Mouse (Mus musculus) gastrocnemius, postnatal 36 days (tissue): ENCODE results near the gene Natd1. TPM values are rescaled to one million over a fixed set of nuclear protein-coding genes. Genes with fewer than 3 reads are reported as not detected.
A peak's percentile ranks its signal among the peaks of the same experiment; 100 is the strongest.

ENCODE experiments used
- DNase-seq, 2 experiments: peaks; one replicate each; pipeline ENCODE4 v3.0.0; 2022
- intact Hi-C: fragments of 180-260 bp; cut with DNase I; formaldehyde crosslinking; loops from one replicate; pipeline ENCODE4 v1.15.1; 2025
- total RNA-seq, 2 experiments: library from RNA; stranded (reverse); gene quantifications; 2 replicates each; pipeline ENCODE4 v1.2.3; 2021

Gene Natd1
- total RNA-seq, 2 experiments from 2014 or later = 6.8 to 9.6 TPM

DNA sequence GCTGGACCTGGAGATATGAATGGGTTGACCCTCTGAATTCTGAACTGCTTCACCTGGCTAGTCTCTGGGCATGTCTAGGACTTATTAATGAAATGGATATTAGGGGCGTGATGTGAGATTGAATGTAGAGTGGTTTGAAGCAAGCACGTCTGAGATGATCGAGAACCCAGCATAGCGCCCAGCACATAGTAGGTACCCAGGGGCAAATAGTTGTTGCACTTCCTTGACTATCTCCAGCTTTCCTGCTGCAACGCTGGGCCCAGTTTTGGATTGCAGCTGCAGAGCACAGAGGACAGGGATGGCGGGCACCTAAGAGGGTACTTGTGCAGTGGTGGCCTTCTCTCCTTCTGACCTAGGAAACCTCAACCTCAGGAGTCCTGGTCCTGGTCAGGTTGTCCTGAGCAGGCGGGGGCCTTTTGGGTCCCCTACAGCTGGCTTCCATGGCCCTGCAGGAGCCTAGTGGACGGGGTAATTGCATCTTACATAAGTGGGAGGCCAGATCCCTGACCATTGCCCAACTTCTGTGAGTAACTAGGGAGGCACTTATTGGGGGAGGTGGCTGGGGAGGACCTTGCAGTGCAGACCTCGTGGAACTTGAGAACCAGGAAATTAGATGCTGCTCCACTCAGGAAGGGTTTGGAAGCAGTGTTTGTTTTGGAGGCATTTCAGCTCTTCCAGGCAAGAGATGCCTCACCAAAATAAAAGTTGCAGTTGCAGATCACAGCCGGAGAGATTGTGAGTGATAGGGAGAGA, 18.8 kb upstream of the Natd1 start:
- intact Hi-C loops = loop anchor here (5.0 kb wide), 1 partner anchor 201 kb away; no protein-coding TSS in a partner anchor
- peak; percentile 50 to 66 for DNase-seq

DNA sequence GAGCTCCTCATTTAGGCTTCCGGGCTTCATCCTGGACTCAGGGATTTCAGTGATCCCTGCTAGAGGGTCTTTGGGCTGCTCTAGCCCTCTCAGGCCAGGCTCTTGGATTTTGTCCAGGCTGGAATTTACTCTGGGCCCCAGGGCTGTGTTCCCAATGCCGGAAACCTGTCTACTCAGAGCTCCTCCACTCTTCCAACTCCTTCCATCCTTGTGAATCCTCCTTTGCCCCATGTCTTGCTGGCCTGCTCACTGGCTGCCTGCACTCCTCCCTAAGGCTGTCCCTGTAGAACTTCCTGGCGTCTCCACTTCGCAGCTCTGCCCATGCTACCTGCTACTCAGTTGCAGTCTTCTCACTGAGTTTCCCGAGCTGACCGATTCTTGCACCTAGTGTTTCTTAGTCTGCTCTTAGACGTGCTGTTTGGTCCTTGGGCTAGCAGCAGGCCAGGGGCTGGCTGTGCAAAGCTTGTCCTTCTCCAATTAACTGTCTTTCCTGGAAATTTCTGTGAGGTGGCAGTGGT, 18.0 kb upstream of the Natd1 start:
- intact Hi-C loops = loop anchor here (5.0 kb wide), 1 partner anchor 200 kb away; no protein-coding TSS in a partner anchor

DNA sequence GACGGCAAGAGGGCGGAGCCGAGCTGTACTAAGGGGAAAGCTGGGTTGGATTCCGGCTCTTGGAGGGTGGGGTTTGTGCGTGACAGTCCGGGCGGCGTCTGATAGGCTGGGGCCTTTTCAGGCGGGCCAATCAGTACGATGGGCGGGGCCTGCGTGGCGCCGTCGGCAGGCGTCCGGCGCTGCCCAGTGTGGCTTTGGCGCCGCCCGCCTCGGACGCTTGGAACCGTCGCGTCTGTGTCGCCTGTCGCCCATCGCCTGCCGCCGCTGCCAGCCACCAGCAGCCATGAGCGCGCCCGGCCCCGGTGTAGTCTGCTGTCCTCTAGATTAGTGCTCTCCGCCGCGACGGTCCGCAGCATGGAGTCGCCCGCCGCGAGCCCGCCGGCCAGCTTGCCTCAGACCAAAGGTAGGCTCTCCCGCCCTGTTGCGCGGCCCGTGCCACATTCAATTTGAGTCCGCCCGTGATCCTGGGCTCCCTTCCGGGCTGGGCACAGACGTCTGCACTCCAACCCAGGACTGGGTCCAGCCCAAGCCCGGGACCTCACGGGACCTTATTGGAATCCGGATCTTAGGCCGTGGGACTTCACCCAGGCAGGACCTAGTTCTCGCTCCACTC, 17.4 kb upstream of the Natd1 start, which contains the start of gene Map2k3:
Gene Map2k3 (plus strand): TSS at position 165 of the 613 bp plus-strand sequence.
- intact Hi-C loops = loop anchor here (5.0 kb wide), 1 partner anchor 200 kb away; no protein-coding TSS in a partner anchor
- DNase-seq = peak; percentile 89 to 97

More for the DNA sequence above, 18.0 kb upstream of the Natd1 start:
- no peak for DNase-seq

DNA sequence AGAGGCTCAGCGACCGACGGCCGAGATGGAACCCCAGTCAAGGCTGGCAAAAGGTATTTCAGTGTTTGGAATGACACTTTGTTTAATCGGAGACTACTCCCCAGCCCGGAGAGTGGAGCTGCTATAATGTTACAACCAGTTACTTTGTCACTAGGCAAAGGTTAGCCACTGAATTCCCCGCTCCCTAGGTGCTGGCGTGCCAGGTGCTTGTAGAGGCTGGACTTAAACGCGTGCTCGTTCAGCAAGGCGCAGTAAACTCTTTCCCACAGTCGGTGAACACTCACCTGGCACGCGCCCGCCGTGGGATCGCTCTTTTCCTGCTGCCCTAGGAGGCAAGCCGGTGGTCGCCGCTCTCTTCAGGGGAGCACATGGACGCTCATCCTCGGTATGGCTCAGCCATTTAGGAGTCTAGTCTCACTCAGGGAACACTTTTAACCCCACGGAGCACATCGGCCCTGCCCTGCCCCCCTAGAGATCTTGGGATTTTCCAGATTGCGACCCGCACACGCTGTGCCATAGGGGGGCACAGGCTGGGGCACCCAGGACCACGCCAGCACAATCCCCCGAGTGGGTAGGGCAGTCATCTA, 16.8 kb upstream of the Natd1 start:
- intact Hi-C loops = loop anchor here (5.0 kb wide), 1 partner anchor 199 kb away; no protein-coding TSS in a partner anchor
- DNase-seq = no peak

DNA sequence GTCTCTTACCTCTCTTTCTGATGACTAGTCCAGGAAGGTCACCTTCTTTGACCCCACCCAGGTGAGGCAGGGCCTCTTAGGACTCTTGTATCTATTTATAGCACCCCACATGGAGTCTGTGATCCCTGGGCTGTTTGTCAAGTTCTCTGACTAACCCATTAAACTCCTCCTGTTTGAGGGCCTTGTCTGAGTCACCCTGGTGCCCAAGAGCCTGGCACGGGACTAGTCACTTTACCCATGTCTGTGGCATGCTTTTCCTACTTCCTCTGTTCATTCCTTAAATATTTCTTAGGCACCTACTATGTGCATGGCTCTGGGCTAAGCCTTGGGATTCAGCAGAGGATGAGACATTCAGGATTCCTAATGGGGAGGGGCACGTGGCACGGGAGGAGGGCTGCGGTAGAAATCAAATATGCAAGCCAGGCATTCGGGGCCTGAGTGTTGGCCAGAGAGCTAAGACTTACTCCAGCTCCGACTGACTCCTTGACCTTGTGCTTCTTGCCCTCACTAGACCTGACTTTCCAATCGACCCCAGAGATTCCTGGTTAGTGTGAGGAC, 16.3 kb upstream of the Natd1 start:
- intact Hi-C loops = loop anchor here (5.0 kb wide), 1 partner anchor 199 kb away; no protein-coding TSS in a partner anchor

DNA sequence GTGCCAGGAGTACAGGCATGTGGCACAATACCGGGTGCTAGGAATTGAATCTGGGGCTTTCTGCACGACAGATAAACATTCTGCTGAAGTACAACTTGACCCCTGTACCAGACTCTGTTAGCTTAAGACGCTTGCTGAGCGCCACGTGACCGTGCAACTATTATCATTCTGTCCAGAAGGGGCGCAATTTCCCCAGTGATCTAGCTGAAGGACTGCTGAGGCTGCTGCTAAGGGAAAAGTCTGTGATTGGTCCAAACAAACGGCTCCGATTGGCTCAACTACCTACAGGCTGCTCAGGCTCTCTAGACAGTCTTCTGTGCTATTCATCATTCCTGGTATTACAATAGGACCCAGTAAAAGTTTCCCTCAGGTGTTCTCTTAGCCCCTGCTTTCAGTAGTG, 12.7 kb upstream of the Natd1 start:
- DNase-seq = peak; percentile 76 to 84
- intact Hi-C loops = no loop called here

More for the DNA sequence above, 16.3 kb upstream of the Natd1 start:
- DNase-seq = no peak

DNA sequence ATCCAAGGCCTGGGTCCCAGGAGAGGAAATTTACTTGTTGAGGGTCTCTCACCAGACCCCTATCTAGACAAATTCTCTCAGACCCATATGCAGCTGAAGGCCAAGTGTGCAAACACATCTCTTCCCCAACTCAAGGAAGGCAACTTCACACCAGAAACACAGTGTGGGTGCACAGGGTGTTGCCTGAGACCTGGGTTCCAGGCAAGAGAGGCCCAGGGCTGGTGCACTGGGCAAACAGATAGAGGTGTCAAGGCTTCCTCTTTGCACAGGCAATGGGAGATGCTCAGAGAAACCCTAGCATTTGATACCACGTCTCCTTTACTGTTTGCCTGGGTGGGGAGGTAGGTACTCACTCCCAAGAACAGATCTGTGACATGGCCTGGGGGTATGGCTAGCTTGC, 10.4 kb upstream of the Natd1 start:
- DNase-seq = no peak
- intact Hi-C loops = no loop called here

DNA sequence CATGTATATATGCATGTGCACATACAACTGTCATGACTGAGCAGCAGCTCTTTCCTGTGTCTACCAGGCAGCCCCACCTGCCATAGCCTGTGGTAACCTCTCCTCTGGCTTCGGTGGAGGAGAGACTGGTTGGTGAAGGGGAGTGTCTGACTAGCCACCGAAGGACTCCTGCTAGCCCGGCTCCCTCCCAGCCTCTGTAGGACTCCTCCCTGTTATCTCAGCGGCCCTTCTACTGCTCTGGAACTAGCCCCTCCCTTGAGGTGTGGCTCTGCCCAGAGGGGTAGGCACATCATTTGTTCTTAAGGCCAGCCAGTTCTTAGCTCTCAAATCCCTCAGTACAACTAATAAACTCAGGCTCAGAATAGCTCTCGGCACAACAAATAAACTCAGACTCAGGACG, 9.9 kb upstream of the Natd1 start:
- DNase-seq = no peak
- intact Hi-C loops = no loop called here

DNA sequence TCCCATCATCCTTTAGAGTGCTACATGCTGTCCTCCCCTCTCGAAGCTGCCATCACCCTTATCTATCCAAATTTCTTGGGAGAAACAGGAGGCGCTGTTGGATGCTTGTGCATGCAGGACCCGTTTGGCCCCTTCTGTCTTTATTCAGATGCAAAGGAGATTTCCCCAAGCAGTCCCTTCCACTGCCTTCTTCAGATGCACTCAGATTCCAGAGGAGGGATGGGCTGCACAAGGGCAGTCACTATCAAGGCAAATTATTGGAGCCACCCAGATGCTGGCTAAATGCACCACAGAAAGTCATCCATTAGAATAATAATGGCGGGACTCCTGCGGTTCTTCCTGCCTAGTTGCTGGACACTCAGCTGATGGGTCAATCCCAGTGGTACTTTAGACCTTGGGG, 8.4 kb upstream of the Natd1 start:
- intact Hi-C loops = no loop called here
- no peak for DNase-seq

DNA sequence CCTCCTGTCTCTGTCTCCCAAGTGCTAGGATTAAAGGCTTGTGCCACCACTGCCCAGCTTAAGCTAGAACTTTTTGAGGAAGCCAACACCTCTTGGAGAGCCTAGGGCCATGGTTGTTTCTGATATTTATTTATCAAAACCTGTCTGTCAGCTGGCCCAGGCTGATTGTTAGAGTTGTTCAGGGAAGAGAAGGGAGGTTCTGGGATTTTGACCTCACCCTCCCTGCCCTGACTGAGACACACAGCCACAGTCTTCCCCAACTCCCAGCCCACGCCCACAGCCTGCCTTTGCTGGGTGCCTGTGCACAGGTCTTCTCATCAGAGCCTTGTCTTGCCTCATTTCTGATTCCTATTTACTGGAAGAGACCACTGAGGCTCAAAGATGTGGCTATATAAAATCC, 7.6 kb upstream of the Natd1 start:
- no peak for DNase-seq
- intact Hi-C loops = no loop called here

DNA sequence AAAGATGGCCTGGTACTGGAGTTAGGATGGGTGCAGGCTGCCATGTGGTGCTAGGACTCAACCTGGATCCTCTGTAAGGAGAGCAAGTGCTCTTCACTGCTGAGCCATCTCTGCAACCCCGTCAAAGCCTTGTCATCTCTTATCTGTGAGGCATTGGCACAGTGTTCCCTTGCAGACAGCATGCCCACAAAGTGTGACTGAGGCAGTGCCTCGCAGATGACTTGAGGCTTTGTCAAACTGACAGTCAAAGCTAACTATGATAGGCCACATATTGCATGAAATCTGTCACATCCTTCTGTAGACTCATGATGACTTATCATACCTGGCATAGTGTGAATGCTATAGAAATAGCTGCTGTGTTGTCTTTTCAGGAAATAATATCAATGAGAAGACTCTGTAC, 5.5 kb upstream of the Natd1 start:
- DNase-seq = no peak
- intact Hi-C loops = no loop called here

DNA sequence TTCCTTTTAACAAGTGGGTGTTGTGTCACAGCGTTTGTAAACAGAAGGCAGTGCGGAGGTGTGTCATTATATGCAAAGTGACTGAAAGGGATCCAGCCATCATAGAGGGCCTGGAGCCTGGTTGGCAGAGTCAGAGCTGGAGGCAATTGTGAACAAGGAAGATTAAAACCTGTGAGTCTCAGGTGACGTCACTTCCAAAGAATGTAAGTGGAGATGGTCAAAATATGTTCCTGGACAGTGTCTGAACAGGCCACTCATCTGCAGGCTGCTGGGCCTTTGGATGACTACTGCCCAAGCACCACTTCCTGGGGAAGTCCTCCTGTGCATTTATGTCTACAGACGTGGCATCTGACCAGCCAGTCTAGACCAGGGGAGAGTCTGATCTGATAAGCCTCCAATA, 651 bp upstream of the Natd1 start:
- intact Hi-C loops = no loop called here
- DNase-seq = no peak

DNA sequence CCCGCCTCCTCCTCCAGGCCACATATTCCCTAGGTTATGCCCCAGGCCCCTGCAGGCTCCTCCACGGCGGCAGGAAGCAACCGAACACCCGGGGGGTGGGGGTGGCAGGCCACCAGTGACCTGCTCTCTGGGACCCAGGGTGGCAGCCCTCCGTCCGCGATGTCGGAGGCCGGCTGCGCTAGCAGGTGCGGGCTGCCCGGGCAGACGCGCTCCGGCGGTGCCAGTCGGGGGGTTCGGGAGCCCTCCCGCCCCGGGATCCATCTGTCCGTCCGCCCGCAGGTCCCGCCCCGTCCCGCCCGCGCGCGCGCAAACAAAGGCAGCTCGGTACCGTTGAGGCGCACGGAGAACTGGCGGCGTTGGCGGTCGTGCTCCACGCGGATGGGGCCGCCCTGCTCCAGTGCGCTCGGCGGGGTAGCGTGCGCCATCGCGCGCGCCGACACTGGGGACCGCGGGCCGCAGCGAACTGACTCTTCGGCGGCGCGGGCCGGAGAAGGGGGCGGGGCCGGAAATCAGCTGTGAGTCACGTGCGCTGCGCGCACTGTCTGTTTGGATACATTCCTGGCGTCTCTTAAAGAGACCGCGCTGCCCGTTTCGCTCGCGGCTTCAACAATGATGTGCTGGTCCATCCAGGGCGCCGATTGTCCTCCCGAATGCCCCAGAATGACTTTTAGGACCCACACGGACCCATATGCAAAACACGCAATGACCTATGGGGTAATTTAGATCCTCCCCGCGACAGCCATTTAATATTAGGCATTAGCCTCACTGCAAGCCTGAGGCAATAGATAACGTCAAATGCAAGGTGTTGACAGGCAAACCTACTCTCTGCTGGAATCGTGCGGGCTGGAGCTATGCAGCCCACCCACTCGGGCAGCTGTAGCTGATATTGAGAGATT, 1.0 kb downstream of the Natd1 start:
- intact Hi-C loops = no loop called here
- peak; percentile 84 to 88 for DNase-seq

DNA sequence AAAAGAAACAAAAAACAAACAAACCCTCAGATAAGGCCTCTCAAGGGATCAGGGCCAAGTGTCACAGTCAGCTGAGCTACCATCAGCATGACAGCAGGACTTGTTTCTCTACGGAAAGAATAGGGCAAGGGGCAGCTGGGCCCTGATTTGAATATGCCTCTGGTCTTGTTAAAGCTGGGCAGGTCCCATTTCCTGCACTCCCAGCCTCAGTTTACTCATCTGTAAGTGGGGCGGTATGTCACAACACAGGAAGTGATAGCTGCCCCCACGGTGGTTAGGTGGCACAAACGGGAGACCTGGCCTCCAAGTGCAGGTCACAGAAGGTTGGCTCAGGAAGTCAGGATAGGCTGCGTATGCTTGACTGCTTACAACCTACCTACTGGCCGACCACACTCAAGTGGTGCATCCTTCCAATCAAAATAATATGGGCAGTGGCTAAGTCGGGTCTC, 2.0 kb downstream of the Natd1 start:
- intact Hi-C loops = no loop called here
- no peak for DNase-seq

DNA sequence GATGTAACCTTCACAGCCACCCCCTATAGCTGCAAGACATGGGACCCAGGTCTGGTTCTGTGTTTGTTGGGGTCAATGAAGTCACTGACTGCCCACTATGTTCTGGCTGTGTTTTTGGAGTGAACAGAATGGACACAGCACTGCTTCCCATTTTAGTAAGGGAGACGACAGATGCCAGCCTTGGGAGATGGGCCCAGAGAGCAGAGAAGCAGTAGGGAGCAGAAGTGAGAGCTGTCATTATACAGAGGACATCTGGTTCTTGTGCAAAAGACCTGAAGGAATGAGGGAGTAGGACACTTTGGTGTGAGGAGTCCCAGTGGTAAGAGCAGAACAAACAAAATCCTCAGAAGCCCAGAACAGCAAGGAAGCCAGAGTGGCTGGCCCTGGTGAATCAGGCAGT, 4.9 kb downstream of the Natd1 start:
- no peak for DNase-seq
- intact Hi-C loops = no loop called here

DNA sequence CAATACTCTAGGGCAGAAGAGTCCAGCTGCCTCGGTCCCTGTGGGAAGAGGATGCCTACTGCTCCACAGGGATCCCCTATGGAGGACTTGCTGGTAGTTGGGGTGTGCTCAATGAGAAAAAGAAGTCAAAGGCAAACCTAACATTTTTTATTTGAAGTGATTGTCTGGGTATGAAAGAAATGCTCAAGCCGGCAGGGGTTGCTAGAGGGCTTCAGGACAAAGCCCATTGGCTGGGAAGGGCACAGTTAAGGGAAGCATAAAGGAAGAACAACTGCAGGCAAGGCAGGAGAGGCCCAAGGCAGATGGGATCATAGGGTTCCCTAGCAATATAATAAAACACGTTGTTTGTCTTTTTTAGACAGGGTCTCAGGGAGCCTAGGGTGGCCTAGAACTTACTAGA, 6.5 kb downstream of the Natd1 start:
- intact Hi-C loops = no loop called here
- no peak for DNase-seq

DNA sequence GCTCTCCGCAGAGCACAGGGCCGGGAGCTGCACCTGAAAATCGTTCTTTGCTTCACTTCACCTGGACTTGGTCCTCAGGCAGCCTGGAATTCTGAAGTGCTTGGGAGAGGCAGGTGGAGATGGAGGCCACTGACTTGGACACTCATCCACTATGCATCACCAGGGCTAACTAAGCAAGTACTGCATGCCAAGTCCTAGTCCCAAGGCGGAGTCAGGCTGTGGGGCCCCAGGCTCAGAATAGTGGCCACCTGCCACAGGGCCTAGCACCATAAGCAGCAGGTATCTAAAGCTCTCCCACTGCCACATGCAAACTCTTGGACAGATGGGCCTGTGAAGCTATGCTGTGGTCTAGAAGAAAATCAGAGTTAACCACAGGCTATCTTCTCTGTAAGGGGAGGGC, 8.1 kb downstream of the Natd1 start:
- DNase-seq = no peak
- intact Hi-C loops = no loop called here

DNA sequence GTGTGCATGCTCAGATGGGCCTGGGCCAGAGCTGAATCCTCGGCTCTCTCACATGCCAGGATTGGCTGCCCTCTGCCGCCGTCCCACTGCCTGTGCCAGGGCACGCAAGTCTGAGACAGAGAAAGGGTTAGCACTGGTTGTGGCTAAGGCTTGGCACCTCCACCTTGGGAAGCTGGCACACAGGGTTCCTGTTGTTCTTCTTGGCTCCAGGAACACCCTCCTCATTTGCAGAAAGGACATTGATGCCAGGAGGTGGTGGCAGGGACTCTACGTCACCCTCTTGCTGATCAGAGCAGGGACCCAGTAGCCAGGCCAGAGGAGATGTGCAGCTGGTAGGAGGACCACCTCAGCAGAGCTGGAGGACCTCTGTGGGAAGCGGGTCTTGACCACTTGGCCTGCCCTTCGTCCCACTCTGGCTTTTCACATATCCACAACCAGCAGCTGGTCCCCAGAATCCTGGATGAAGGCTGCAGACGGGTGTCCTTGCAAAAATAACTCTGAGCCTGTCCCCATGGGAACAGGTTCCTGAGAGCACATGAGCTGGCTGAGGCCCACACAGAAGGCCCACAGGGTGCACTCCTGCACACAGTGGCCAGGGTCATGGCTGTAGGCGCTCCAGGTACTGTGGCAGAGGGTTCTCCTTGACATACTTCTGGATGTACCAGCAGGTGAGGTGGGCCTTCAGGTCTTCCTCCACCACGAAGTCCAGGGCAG, 9.0 kb downstream of the Natd1 start:
- intact Hi-C loops = no loop called here

DNA sequence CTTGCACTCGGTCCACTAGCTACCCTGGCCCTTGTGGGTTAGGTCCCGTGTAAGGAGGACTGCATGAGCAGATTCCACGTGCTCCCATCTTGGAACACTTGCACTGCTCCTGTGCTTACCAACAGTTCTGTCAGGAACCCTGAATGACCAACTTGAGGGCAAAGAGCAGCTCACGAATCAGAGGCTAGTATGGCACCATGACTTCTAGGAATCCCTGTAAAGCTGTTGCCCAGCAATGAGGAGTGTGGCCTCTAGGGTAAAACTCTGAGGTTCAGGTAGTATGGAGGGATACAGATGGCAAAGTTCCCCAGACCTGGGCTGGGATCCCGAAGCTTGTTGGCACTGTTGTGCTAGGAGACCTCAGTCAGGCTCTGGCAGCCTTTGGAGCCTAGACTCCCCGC, 10.9 kb downstream of the Natd1 start:
- DNase-seq = no peak
- intact Hi-C loops = no loop called here

More for the DNA sequence above, 9.0 kb downstream of the Natd1 start:
- no peak for DNase-seq
